Mouse (Mus musculus) hindbrain, embryonic 12.5 days (tissue): ENCODE results near the gene Myo7a. TPM values are rescaled to one million over a fixed set of nuclear protein-coding genes. Genes with fewer than 3 reads are reported as not detected.

Experiments used
- polyA plus RNA-seq: library from polyadenylated mRNA; unstranded; fragments of >200 nt; fragmentation: Nextera tagmentation; extraction: Ambion mirVana; gene quantifications from 2 replicates; pipeline ENCODE4 v1.2.1, GENCODE M21; 2016

Gene Myo7a
- polyA plus RNA-seq, 1 experiment from 2014 or later: 21.9 TPM

Other genes starting within 250 kb of the Myo7a start
- gene Gdpd4, start 199.6 kb downstream of the Myo7a start, polyA plus RNA-seq: not detected in 2 replicates
- gene Omp, start 26.0 kb upstream of the Myo7a start, polyA plus RNA-seq: 0.28 and 0.73 TPM in 2 replicates
- 12.3 and 12.7 TPM in 2 replicates for gene Capn5, start 58.8 kb upstream of the Myo7a start, polyA plus RNA-seq
- 0.09 TPM in 1 of 2 replicates, not detected in the other for gene B3gnt6, start 80.0 kb upstream of the Myo7a start, polyA plus RNA-seq
- gene Acer3, start 201.7 kb upstream of the Myo7a start, polyA plus RNA-seq: 14.9 and 15.8 TPM in 2 replicates
- 9.0 and 10.3 TPM in 2 replicates for gene Tsku, start 241.8 kb upstream of the Myo7a start, polyA plus RNA-seq